Mouse (Mus musculus): ENCODE data around the gene Cobll1. TPM values are rescaled to one million over a fixed set of nuclear protein-coding genes. Genes with fewer than 3 reads are reported as not detected.

Gene Cobll1
- polyA plus RNA-seq, 1 experiment, result 8.5 TPM

- Histone ChIP-seq H3K4me1 (ENCODE audit: control insufficient read depth, insufficient read depth, low read length) (no peaks in the 10 kb centered on the region), H3K4me3 (ENCODE audit: insufficient read depth, low read length) (no peak overlapping the region), H3K27ac (ENCODE audit: insufficient read depth, low read length) (no peak overlapping the region)
- TF ChIP-seq CTCF (IDR thresholded peaks at IDR 0.05; ENCODE audit: extremely low read depth, insufficient read depth, low read length), result no peak
- no peak for TF ChIP-seq POLR2A (IDR thresholded peaks at IDR 0.05; ENCODE audit: extremely low read depth, insufficient read depth, low read length)
Observed at GRCm38 (mm10) chr2:65052191-65053012, 186.8 kb downstream of the Cobll1 start.

GRCm38 (mm10) chr2:65050776-65051175, 188.4 kb downstream of the Cobll1 start:
- Histone ChIP-seq H3K27ac (ENCODE audit: insufficient read depth, low read length) (no peak overlapping the region), H3K4me1 (ENCODE audit: control insufficient read depth, insufficient read depth, low read length) (no peaks in the 10 kb centered on the region), H3K4me3 (ENCODE audit: insufficient read depth, low read length) (no peak overlapping the region)
- TF ChIP-seq POLR2A (IDR thresholded peaks at IDR 0.05; ENCODE audit: extremely low read depth, insufficient read depth, low read length) (no peak), CTCF (IDR thresholded peaks at IDR 0.05; ENCODE audit: extremely low read depth, insufficient read depth, low read length) (no peak)

GRCm38 (mm10) chr2:65048234-65049017, 190.8 kb downstream of the Cobll1 start:
- no peak for TF ChIP-seq CTCF (IDR thresholded peaks at IDR 0.05; ENCODE audit: extremely low read depth, insufficient read depth, low read length)
- TF ChIP-seq POLR2A (IDR thresholded peaks at IDR 0.05; ENCODE audit: extremely low read depth, insufficient read depth, low read length), result no peak
- Histone ChIP-seq H3K4me3 (ENCODE audit: insufficient read depth, low read length) (no peak overlapping the region), H3K27ac (ENCODE audit: insufficient read depth, low read length) (no peak overlapping the region), H3K4me1 (ENCODE audit: control insufficient read depth, insufficient read depth, low read length) (no peaks in the 10 kb centered on the region)

Other genes with a start within 250 kb of the Cobll1 start
- gene Grb14, start 214.4 kb downstream of the Cobll1 start, polyA plus RNA-seq (2012; rRNA removed), result 35.1 and 37.1 TPM in 2 replicates
- 3.7 and 3.9 TPM in 2 replicates for gene Slc38a11, start 124.6 kb upstream of the Cobll1 start, polyA plus RNA-seq (2012; rRNA removed)